Mouse (Mus musculus) intestine, postnatal 0 days (tissue): ENCODE results near the gene Aqp6. TPM values are rescaled to one million over a fixed set of nuclear protein-coding genes. Genes with fewer than 3 reads are reported as not detected.
A peak's percentile ranks its signal among the peaks of the same experiment; 100 is the strongest.

ENCODE experiments used
- ATAC-seq: fragments of 200-750 bp; cut with Nextera tagmentation; 2 replicates; pipeline ENCODE4 v1.8.0; 2017; ENCODE audit warnings: mild to moderate bottlenecking, moderate TSS enrichment, moderate library complexity
- H3K27ac ChIP-seq: fragments of 300-500 bp; sonication (generic); 2 replicates; pipeline ENCODE4 v1.5.1; 2014; ENCODE audit warnings: mild to moderate bottlenecking, low read depth, low read length, moderate library complexity
- H3K27me3 ChIP-seq: fragments of 300-500 bp; sonication (generic); replicated peaks from 2 replicates; pipeline ENCODE4 v1.6.1; 2014; ENCODE audit warnings: low read length, mixed read lengths; ENCODE audit not compliant: control insufficient read depth, insufficient read depth
- H3K36me3 ChIP-seq: fragments of 300-500 bp; sonication (generic); 2 replicates; pipeline ENCODE4 v1.6.1; 2014; ENCODE audit warnings: mild to moderate bottlenecking, moderate library complexity; ENCODE audit not compliant: control insufficient read depth, insufficient read depth
- H3K4me1 ChIP-seq: fragments of 300-500 bp; sonication (generic); replicated peaks from 2 replicates; pipeline ENCODE4 v1.6.1; 2014; ENCODE audit warnings: antibody characterized with exemption, low read length, mixed read lengths; ENCODE audit not compliant: control insufficient read depth, insufficient read depth
- H3K4me2 ChIP-seq: fragments of 300-500 bp; sonication (generic); replicated peaks from 2 replicates; pipeline ENCODE4 v1.6.1; 2014; ENCODE audit warnings: low read depth, mild to moderate bottlenecking, moderate library complexity
- H3K4me3 ChIP-seq: fragments of 300-500 bp; sonication (generic); 2 replicates; pipeline ENCODE4 v1.5.1; 2014; ENCODE audit warnings: low read depth, low read length
- H3K9ac ChIP-seq: fragments of 300-500 bp; sonication (generic); 2 replicates; pipeline ENCODE4 v1.6.1; 2014; ENCODE audit warnings: mild to moderate bottlenecking, low read depth, low read length
- H3K9me3 ChIP-seq: fragments of 300-500 bp; sonication (generic); 2 replicates; pipeline ENCODE4 v1.6.1; 2016; ENCODE audit warnings: mixed run types; ENCODE audit not compliant: control insufficient read depth
- CTCF ChIP-seq: sonication (generic); IDR thresholded peaks from 2 replicates; pipeline ENCODE4 v1.5.1; 2016; ENCODE audit warnings: low read depth, mild to moderate bottlenecking, control low read depth, antibody characterized with exemption, moderate library complexity
- WGBS: fragments of 180-500 bp; shearing (Covaris S2); extraction: QIAGEN DNeasy Blood & Tissue Kit; methylation state at CpG from one replicate; pipeline ENCODE4 v1.1.7; 2014; 5-methylcytosine and 5-hydroxymethylcytosine counted together
- polyA plus RNA-seq: library from polyadenylated mRNA; unstranded; fragments of >200 nt; fragmentation: Nextera tagmentation; extraction: Ambion mirVana; gene quantifications from 2 replicates; pipeline ENCODE4 v1.2.1, GENCODE M21; 2015

The Aqp6 gene
- polyA plus RNA-seq, 1 experiment from 2014 or later: not detected

DNA sequence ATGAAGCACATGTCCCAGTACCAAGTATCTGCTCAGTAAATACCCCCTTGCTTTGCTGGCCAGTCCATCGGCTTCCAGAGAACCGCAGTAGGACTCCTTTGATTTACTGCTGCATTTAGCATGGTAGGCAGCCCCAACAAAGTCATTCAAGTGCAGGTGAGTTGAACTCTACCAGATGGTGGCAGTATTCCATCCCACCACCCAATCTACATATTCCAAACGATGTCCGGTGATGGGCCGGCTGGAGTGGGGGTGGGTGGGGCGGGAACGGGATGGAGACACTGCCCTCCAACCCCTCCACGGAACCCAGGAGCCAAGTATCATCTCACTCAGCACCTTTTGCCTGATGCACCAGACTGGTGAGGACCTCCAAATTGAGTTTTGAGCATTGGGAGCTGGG, 52.1 kb downstream of the Aqp6 start:
- H3K9ac ChIP-seq: no peak overlapping the region
- no peak for ATAC-seq
- WGBS: 17% methylated on average over 8 of the region's 8 CpGs
- H3K36me3 ChIP-seq: no peaks in the 10 kb centered on the region
- no peaks in the 10 kb centered on the region for H3K9me3 ChIP-seq
- H3K4me1 ChIP-seq: no peaks in the 10 kb centered on the region
- H3K27ac ChIP-seq: no peak overlapping the region
- peak; percentile 61 for TF ChIP-seq CTCF
- peak overlapping the region; percentile 51 for H3K4me2 ChIP-seq
- H3K27me3 ChIP-seq: no peaks in the 10 kb centered on the region
- 0 out of 2 replicates have a peak overlapping the region, but pooled peaks have one; percentile 7 for H3K4me3 ChIP-seq

GRCm38 (mm10) chr15:99653876-99654275, 52.7 kb downstream of the Aqp6 start:
- Histone ChIP-seq H3K36me3 (no peaks in the 10 kb centered on the region), H3K27ac (no peak overlapping the region), H3K4me2 (peak overlapping the region; percentile 51), H3K27me3 (no peaks in the 10 kb centered on the region), H3K4me1 (no peaks in the 10 kb centered on the region), H3K4me3 (0 out of 2 replicates have a peak overlapping the region, but pooled peaks have one; percentile 7), H3K9me3 (no peaks in the 10 kb centered on the region), H3K9ac (no peak overlapping the region)
- 13% methylated on average over 20 of the region's 21 CpGs for WGBS
- ATAC-seq: no peak
- no peak for TF ChIP-seq CTCF

Other genes with a start within 250 kb of the Aqp6 start
- gene Fmnl3, start 230.9 kb upstream of the Aqp6 start, polyA plus RNA-seq: 5.6 and 5.9 TPM in 2 replicates
- 1,126 and 1,190 TPM in 2 replicates for gene Tmbim6, start 208.5 kb upstream of the Aqp6 start, polyA plus RNA-seq
- gene Nckap5l, start 143.7 kb upstream of the Aqp6 start, polyA plus RNA-seq: 1.8 and 2.1 TPM in 2 replicates
- 12.6 and 13.2 TPM in 2 replicates for gene Bcdin3d, start 126.7 kb upstream of the Aqp6 start, polyA plus RNA-seq
- 1.5 and 1.6 TPM in 2 replicates for gene Faim2, start 73.2 kb upstream of the Aqp6 start, polyA plus RNA-seq
- not detected in 2 replicates for gene Aqp2, start 22.3 kb upstream of the Aqp6 start, polyA plus RNA-seq
- gene Aqp5, start 10.6 kb upstream of the Aqp6 start, polyA plus RNA-seq: 0.14 TPM in 1 of 2 replicates, not detected in the other
- 23.2 and 25.7 TPM in 2 replicates for gene Racgap1, start 50.3 kb downstream of the Aqp6 start, polyA plus RNA-seq
- gene Asic1, start 69.0 kb downstream of the Aqp6 start, polyA plus RNA-seq: 1.4 and 2.1 TPM in 2 replicates
- gene Smarcd1, start 100.7 kb downstream of the Aqp6 start, polyA plus RNA-seq: 13.2 and 13.3 TPM in 2 replicates
- gene Gm17349, start 104.1 kb downstream of the Aqp6 start, polyA plus RNA-seq: 1.2 and 3.0 TPM in 2 replicates
- 124 and 136 TPM in 2 replicates for gene Gpd1, start 116.1 kb downstream of the Aqp6 start, polyA plus RNA-seq
- 298 and 301 TPM in 2 replicates for gene Cox14, start 124.2 kb downstream of the Aqp6 start, polyA plus RNA-seq
- 18.7 and 19.2 TPM in 2 replicates for gene Cers5, start 171.5 kb downstream of the Aqp6 start, polyA plus RNA-seq